Mouse (Mus musculus): ENCODE measurements around the gene Sypl2.

- TF ChIP-seq USF1 (IDR thresholded peaks at IDR 0.05; ENCODE audit: low read depth) (no peak), REST (IDR thresholded peaks at IDR 0.05; ENCODE audit: insufficient read depth, insufficient read length) (no peak), POLR2A (IDR thresholded peaks at IDR 0.05; ENCODE audit: insufficient read length, low read depth) (no peak), POLR2AphosphoS2 (IDR thresholded peaks at IDR 0.05; ENCODE audit: insufficient read length, low read depth) (no peak), TCF12 (IDR thresholded peaks at IDR 0.05; ENCODE audit: insufficient read depth, poor library complexity, severe bottlenecking) (no peak), MYOG (IDR thresholded peaks at IDR 0.05; ENCODE audit: control insufficient read depth in 1 of 3, insufficient read depth in 1 of 3, insufficient read length in 2 of 3, low read depth in 2 of 3) (no peak), E2F4 (IDR thresholded peaks at IDR 0.05; ENCODE audit: insufficient read depth) (no peak), MYOD1 (IDR thresholded peaks at IDR 0.05; ENCODE audit: control insufficient read depth in 1 of 3, insufficient read length in 2 of 3, low read depth in 2 of 3) (no peak), TCF3 (IDR thresholded peaks at IDR 0.05; ENCODE audit: insufficient read length, low read depth) (no peak)
Observed at GRCm38 (mm10) chr3:108246857-108247256, 20.4 kb upstream of the Sypl2 start.
